Mouse (Mus musculus) cerebellum, postnatal 25 days (tissue): Measurements from ENCODE around the gene Crabp1.

Source experiments
- DNase-seq, 2 experiments: peaks; one replicate each; pipeline ENCODE4 v3.0.0; 2021; ENCODE audit warnings: mixed read lengths in 2 of 2

The Crabp1 gene

GRCm38 (mm10) chr9:54776451-54776982 lies 12.0 kb downstream of the Crabp1 start:
- no peak for DNase-seq

- no peak for DNase-seq
Observed at GRCm38 (mm10) chr9:54779280-54779679, 14.7 kb downstream of the Crabp1 start.

GRCm38 (mm10) chr9:54782504-54782903 lies 18.0 kb downstream of the Crabp1 start:
- DNase-seq = no peak

GRCm38 (mm10) chr9:54784003-54784402 lies 19.5 kb downstream of the Crabp1 start:
- no peak for DNase-seq

GRCm38 (mm10) chr9:54785215-54785614 lies 20.7 kb downstream of the Crabp1 start:
- no peak for DNase-seq

GRCm38 (mm10) chr9:54786083-54786482 lies 21.5 kb downstream of the Crabp1 start:
- no peak for DNase-seq

GRCm38 (mm10) chr9:54787760-54788159 lies 23.2 kb downstream of the Crabp1 start:
- DNase-seq = peak in 1 of 2 experiments; percentile 23

- peak in 1 of 2 experiments; percentile 10 for DNase-seq
Observed at GRCm38 (mm10) chr9:54790271-54790670, 25.7 kb downstream of the Crabp1 start.

GRCm38 (mm10) chr9:54801460-54801961 lies 37.0 kb downstream of the Crabp1 start:
- DNase-seq = no peak

GRCm38 (mm10) chr9:54802749-54803679 lies 38.5 kb downstream of the Crabp1 start:
- DNase-seq = no peak

- DNase-seq = no peak
Observed at GRCm38 (mm10) chr9:54804351-54804750, 39.8 kb downstream of the Crabp1 start.

- DNase-seq = no peak
Observed at GRCm38 (mm10) chr9:54807761-54808160, 43.2 kb downstream of the Crabp1 start.

- no peak for DNase-seq
Observed at GRCm38 (mm10) chr9:54809953-54810352, 45.4 kb downstream of the Crabp1 start.

GRCm38 (mm10) chr9:54816508-54817201 lies 52.1 kb downstream of the Crabp1 start:
- no peak for DNase-seq

- peak in 1 of 2 experiments; percentile 32 for DNase-seq
Observed at GRCm38 (mm10) chr9:54821442-54822100, 57.0 kb downstream of the Crabp1 start.
